Mouse (Mus musculus): ENCODE measurements around the gene Gpat3. TPM values are rescaled to one million over a fixed set of nuclear protein-coding genes. Genes with fewer than 3 reads are reported as not detected.

The Gpat3 gene
- 10 to 100 TPM; 21.6 to 27.8 TPM for total RNA-seq (2021)

DNA sequence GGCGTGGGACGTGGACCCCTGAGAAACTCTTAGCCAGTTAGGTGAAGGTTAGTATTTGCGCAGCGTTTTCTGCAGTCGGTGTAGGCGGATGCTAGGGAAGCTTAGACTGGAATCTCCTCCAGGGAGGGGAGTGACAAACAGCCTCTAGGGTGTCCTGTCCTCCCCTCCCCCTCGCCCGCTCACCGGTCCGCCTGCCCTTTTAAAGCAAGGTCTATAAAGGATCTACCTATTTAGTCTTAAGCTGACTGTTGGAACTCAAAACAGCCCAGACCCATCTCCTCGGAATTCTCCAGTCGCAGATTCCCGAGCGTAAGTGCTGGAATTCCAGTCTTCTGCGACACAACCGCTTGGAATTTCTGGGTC is at the start of gene Gpat3:
Gene Gpat3, plus strand, starts transcription at position 229 of the 363 bp plus-strand sequence.
- intact Hi-C loops (cut with DNase I): loop anchor here (5.0 kb wide), 1 partner anchor 67 kb away; no protein-coding TSS in a partner anchor
- peak; percentile 46 to 54 for DNase-seq

DNA sequence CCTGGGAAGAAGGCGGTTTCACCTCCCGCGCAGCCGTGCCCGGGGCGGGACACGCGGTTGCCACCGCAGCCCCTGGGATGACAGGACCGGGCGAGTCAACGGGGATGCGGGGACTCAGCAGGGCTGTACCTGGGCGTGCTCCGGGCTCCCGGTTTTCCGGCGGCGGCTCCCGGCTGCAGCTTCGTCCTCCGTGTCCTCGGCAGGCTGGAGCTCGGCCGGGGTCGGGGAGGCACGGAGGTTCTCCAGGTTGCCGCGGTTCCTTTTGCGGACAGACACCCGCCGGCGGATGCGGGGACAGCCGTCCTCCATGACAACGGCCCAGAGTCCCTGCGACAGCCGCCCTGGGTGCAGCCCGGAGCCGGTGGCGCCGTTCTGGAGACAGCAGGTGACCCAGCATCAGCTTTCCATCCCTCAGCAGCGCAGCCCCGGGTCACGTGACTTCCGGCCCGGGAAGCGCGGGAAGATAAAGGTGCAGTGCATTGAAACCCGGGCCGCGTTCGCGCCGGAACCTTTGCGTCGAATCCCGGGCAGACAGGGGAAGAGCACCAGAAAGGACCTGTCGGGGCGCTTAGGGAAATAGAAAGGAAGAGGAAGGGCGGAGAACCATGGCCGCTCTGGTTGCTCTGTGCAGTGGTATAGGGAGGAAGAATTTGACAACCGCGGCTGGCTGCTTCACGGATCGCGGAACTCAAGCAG is 47.2 kb upstream of the Gpat3 start, which contains the start of the genes Helq and Mrps18c:
Gene Helq, minus strand, starts transcription at position 434 of the 696 bp plus-strand sequence.
Gene Mrps18c, plus strand, starts transcription at position 463 of the 696 bp plus-strand sequence.
- peak; percentile 84 to 87 for DNase-seq
- intact Hi-C loops (cut with DNase I): loop anchor here (2.0 to 5.0 kb wide), 2 partner anchors 22 to 121 kb away; partner anchors contain the start of genes Abraxas1 and Coq2

- intact Hi-C loops (cut with DNase I): loop anchor here (5.0 to 10.0 kb wide), 2 partner anchors 141 to 274 kb away; partner anchors contain the start of gene Coq2
- DNase-seq: no peak
Observed at GRCm38 (mm10) chr5:100818341-100818740, 27.2 kb upstream of the Gpat3 start.

GRCm38 (mm10) chr5:100819568-100820480 is 25.7 kb upstream of the Gpat3 start:
- intact Hi-C loops (cut with DNase I): loop anchor here (1.0 to 10.0 kb wide), 4 partner anchors 21 to 275 kb away; partner anchors contain the start of genes Coq2, Helq and Mrps18c

DNA sequence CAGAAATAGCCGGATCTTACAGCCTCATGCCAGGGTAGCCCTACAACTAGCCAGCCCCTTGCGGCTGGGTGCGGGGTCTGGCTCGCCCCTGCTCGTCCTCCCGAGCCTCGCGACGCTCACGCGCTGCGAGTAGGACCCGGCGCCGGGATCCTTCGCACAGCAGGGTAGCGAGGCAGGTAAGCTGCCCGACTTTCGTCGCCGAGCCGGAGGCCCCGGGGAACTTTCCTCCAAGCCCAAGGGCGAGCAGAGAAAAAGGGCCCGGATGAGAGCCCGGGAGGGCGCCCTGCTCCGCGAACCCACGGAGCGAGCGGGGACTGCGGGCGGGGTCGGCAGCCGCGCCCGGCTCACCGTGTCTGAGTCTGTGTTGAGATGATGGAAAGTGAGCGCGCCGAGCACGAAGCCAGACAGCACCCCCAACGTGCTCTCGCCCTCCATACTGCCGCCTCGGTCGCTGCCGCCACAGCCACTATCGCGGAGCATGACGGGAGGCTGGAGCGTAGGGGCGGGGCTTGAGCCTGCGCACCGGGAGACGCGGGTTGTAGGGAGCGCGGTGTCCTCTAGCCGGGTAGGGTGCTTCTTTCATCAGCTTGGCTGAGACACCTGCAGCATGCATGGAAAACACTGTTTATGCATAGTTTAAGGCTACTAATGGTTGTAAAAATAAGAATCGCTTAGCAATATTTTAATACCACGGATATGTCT is 24.9 kb upstream of the Gpat3 start, which contains the start of gene Abraxas1:
Gene Abraxas1, minus strand, starts transcription at position 483 of the 702 bp plus-strand sequence.
- DNase-seq: peak; percentile 87
- intact Hi-C loops (cut with DNase I): loop anchor here (1.0 to 2.0 kb wide), 2 partner anchors 22 to 26 kb away; partner anchors contain the start of genes Helq and Mrps18c

More at GRCm38 (mm10) chr5:100819568-100820480, 25.7 kb upstream of the Gpat3 start:
- no peak for DNase-seq

DNA sequence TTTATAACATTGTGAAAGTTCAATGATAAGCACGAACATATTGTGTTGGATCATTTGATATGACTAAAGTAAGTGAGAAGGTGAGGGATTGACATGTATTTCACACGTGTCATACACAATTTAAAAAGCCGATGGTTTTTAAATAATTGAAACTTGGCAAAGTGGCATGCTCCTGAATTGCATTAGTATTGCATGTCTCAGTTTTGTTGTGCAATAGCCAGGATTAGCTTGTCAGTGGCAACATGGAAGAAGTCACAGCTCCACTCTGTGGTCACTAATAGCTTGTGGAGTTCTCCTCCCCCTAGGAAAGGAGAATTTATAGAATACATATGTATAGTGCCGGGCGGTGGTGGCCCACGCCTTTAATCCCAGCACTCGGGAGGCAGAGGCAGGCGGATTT is 24.1 kb upstream of the Gpat3 start:
- intact Hi-C loops (cut with DNase I): loop anchor here (2.0 kb wide), 1 partner anchor 23 kb away; the partner anchor contains the start of genes Helq and Mrps18c
- DNase-seq: no peak

GRCm38 (mm10) chr5:100822826-100823225 is 22.7 kb upstream of the Gpat3 start:
- intact Hi-C loops (cut with DNase I): no loop called here
- no peak for DNase-seq

GRCm38 (mm10) chr5:100825975-100826374 is 19.5 kb upstream of the Gpat3 start:
- intact Hi-C loops (cut with DNase I): loop anchor here (1.0 kb wide), 1 partner anchor 89 kb away; no protein-coding TSS in a partner anchor
- no peak for DNase-seq

DNA sequence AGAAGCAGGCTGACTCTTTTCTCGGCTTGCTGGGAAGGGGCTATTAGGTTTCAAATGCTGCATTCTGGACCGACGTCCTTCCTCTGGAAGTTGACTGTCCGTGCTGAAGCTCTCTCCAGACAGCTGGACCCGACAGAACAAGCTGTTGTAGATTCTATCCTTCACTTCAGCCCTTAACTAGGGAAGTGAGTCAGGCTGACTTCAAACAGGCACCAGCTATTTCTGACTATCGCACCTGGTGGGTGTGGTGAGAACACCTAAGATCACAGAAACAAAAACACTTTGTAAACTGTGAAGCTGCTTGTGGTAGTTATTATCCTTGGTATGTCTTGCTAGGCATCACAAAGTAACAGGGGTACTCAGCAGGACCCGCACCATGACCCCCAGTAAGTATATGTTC is 19.0 kb upstream of the Gpat3 start:
- intact Hi-C loops (cut with DNase I): loop anchor here (1.0 kb wide), 1 partner anchor 89 kb away; no protein-coding TSS in a partner anchor
- DNase-seq: no peak

GRCm38 (mm10) chr5:100828701-100829100 is 16.8 kb upstream of the Gpat3 start:
- DNase-seq: no peak
- intact Hi-C loops (cut with DNase I): no loop called here

DNA sequence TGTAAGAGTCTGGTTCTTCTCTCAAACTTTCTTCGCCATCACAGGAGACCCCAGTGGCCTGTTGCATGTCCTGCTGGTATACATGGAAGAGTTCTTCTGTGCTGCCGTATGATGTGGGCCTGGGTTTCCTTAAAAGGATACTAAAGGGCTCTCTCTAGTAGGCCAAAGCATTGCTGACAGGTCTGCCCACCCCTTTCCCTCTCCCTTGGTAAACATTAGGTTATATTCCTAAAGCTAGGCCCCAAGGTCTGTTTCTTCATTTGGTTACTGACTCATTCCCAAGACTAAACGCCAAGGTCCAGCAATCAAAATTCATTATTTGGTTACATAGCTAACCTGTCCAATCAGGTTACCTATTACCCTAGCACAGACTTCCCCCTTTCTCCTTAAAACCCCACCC is 12.8 kb upstream of the Gpat3 start:
- intact Hi-C loops (cut with DNase I): no loop called here
- no peak for DNase-seq

- no peak for DNase-seq
- intact Hi-C loops (cut with DNase I): no loop called here
Observed at GRCm38 (mm10) chr5:100833841-100834240, 11.7 kb upstream of the Gpat3 start.

DNA sequence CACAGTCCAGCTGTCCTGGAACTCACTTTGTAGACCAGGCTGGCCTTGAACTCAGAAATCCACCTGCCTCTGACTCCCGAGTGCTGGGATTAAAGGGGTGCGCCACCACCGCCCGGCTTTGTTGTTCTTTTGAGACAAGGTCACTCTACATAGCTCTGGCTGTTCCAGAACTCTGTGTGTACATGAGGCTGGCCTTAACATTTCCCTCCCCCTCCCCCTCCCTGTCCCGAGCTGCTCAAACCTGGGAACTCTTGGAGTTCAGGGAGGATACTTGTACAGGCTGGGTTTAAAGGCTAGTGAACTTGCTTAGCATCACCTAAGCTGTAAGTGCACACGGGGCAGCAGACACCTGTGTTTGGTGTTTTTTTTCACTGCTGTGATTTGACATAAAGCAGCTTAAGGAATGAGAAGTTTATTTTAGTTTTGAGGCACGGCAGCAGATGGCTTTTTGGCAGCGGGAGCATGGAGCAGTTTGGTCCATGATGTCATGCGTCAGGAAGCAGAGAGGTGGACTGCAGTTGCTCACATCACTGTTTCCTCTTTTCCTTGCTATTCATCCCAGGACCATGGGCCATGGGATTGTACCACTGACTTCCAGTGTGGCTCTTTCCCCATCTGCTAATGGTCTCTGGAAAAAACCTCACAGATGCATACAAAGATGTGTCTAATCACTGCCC is 9.5 kb upstream of the Gpat3 start:
- no peak for DNase-seq
- intact Hi-C loops (cut with DNase I): no loop called here

GRCm38 (mm10) chr5:100837907-100838306 is 7.6 kb upstream of the Gpat3 start:
- peak; percentile 29 to 45 for DNase-seq
- intact Hi-C loops (cut with DNase I): loop anchor here (1.0 kb wide), 1 partner anchor 22 kb away; no protein-coding TSS in a partner anchor

GRCm38 (mm10) chr5:100844485-100844884 is 1.0 kb upstream of the Gpat3 start:
- intact Hi-C loops (cut with DNase I): no loop called here
- no peak for DNase-seq

GRCm38 (mm10) chr5:100845848-100846598 is 510 bp downstream of the Gpat3 start:
- peak; percentile 74 to 86 for DNase-seq
- intact Hi-C loops (cut with DNase I): loop anchor here (1.0 to 5.0 kb wide), 2 partner anchors 26 to 66 kb away; partner anchors contain the start of gene Abraxas1

DNA sequence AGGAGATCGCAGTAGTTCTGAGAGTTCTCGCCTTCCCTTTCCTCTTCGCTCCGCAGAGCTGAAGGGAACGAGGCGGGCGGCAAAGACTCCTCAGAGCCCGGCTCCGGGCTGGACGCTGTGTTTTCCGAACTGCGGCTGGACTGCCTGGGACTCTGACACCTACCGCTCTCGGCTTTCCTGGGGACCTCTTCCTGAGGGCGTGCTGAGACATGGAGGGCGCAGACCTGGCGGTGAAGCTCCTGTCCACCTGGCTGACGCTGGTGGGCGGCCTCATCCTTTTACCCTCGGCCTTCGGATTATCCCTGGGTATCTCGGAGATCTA is 1.0 kb downstream of the Gpat3 start:
- intact Hi-C loops (cut with DNase I): loop anchor here (1.0 to 5.0 kb wide), 2 partner anchors 26 to 66 kb away; partner anchors contain the start of gene Abraxas1
- no peak for DNase-seq

DNA sequence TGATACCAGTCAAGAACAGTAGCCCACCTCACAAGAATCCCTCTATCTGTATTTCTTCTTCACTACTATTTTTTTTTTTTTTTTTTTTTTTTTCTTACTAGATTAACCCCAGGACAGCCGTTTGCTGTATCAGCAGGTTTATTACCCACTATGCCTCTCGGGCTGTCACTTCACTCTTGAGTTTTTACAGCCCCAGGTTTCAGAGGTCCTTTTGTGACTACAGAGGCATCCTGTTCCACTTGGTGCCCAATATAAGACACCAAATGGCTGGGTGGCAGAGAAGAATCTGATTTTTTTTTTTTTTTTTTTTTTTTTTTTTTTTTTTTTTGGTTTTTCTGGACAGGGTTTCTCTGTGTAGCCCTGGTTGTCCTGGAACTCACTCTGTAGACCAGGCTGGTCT is 1.6 kb downstream of the Gpat3 start:
- intact Hi-C loops (cut with DNase I): loop anchor here (5.0 kb wide), 1 partner anchor 65 kb away; no protein-coding TSS in a partner anchor
- DNase-seq: no peak

GRCm38 (mm10) chr5:100853963-100854362 is 8.4 kb downstream of the Gpat3 start:
- no peak for DNase-seq
- intact Hi-C loops (cut with DNase I): no loop called here
